8 mouse cellular contexts compared by ENCODE assay signal in the genomic region with DNA sequence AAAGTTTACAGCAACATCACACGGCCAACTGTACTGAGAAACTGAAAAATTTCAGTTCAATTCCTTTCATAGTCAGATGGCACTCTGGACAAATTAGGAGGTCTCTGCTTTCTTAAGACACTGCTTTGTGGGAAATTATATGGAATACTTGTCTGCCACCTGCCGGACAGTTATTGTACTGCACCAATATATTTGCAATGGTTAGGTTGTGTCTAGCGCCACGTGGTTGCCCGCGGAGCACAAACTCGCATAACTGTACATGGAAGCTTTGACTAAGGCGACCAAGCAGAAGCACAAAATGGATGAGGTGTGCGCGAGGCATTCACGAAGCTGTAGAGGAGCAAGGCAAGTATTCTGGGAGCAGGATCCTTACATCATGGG. TPM values are rescaled to one million over a fixed set of nuclear protein-coding genes. Genes with fewer than 3 reads are reported as not detected.
DNase-seq lines count a peak whose midpoint lies in the region; ATAC-seq and TF ChIP-seq lines count a peak whose summit lies in the region.

No protein-coding gene starts in this region.

- intact Hi-C loops in left cerebral cortex, adult 2 months (cut with DNase I), result loop anchor here (1.0 to 5.0 kb wide), 3 partner anchors 67 to 262 kb away; no protein-coding TSS in a partner anchor

- peak overlapping the region; percentile 34; the same call in 1 of the 2 replicates for H3K4me3 ChIP-seq in left cerebral cortex, adult 2 months

- no peak overlapping the region for H3K27ac ChIP-seq in left cerebral cortex, adult 2 months

- peak; percentile 87 for DNase-seq in adipocyte (ENCODE audit: low spot score)
- peak; percentile 94 for DNase-seq in embryo, embryonic 10 days (ENCODE audit: low spot score)
- DNase-seq in gastrocnemius, adult 8-10 months (ENCODE audit: low spot score in 2 of 2), result peak; percentile 67
- peak; percentile 98 for DNase-seq in hindlimb bud, embryonic 11.5 days (ENCODE audit: extremely low spot score, low read depth, low spot score)
- peak; percentile 85 to 92 for DNase-seq in left cerebral cortex, adult 2 months (ENCODE audit: extremely low spot score in 1 of 2, low spot score in 2 of 2)
- DNase-seq in right cerebral cortex, adult 18-20 months, result peak; percentile 85
- DNase-seq in urinary bladder, adult 2 months (ENCODE audit: low spot score), result peak; percentile 37

- peak; percentile 86 for TF ChIP-seq CTCF in left cerebral cortex, adult 2 months (IDR thresholded peaks at IDR 0.05)

- ATAC-seq in megakaryocyte, adult 5-6 weeks (ENCODE audit: poor library complexity, severe bottlenecking), result peak; percentile 86

RNA-seq across cellular contexts. Expression of gene Map4k1, which starts 57.7 kb away (rescaled TPM):
- total RNA-seq in gastrocnemius, adult 8-10 months (2022), result under 1 TPM; 0.22 to 0.82 (median 0.41) TPM
- 1 to 10 TPM; 1.8 to 2.3 TPM for total RNA-seq in left cerebral cortex, adult 2 months (2021)
- total RNA-seq in megakaryocyte, adult 5-6 weeks (2015), result 53.8 and 54.4 TPM in 2 replicates
- total RNA-seq in megakaryocyte, adult 5-6 weeks (2017), result 44.2 and 60.4 TPM in 2 replicates
- 3.6 and 3.8 TPM in 2 replicates for polyA plus RNA-seq in urinary bladder, adult 2 months (2012; rRNA removed)

RNA-seq across cellular contexts. Expression of gene Eif3k, which starts 57.9 kb away (rescaled TPM):
- 100 to 1,000 TPM; 130 to 143 (median 134) TPM for total RNA-seq in gastrocnemius, adult 8-10 months (2022)
- 100 to 1,000 TPM; 179 to 192 TPM for total RNA-seq in left cerebral cortex, adult 2 months (2021)
- 216 and 241 TPM in 2 replicates for total RNA-seq in megakaryocyte, adult 5-6 weeks (2015)
- 340 and 348 TPM in 2 replicates for total RNA-seq in megakaryocyte, adult 5-6 weeks (2017)
- polyA plus RNA-seq in urinary bladder, adult 2 months (2012; rRNA removed), result 368 and 380 TPM in 2 replicates

Comparison
In these comparisons a context has a peak if more than half of its experiments do, and no peak if none do; other contexts are left out.
1. DNase-seq: peak in every context shown above with its lines; median percentile 98 in hindlimb bud, embryonic 11.5 days; 94 in embryo, embryonic 10 days; 88 in left cerebral cortex, adult 2 months; 87 in adipocyte; 85 in right cerebral cortex, adult 18-20 months; 67 in gastrocnemius, adult 8-10 months; 37 in urinary bladder, adult 2 months.
2. RNA of gene Map4k1, which starts 57.7 kb away (total RNA-seq): 44.2 to 60.4 TPM in megakaryocyte, adult 5-6 weeks; 1.8 to 2.3 TPM in left cerebral cortex, adult 2 months and 0.22 to 0.82 TPM in gastrocnemius, adult 8-10 months; every median in the first group is over 10 times any median in the second.